Mouse (Mus musculus) CD4-positive helper T cell, adult 2 months (primary cell): Measurements from ENCODE around the gene Klf15.

Experiments used
- DNase-seq: peaks from one replicate; pipeline ENCODE4 v3.0.0-alpha.2; 2012; ENCODE audit warnings: low read depth, missing footprints, low spot score

Gene Klf15

GRCm38 (mm10) chr6:90462181-90462706 lies at the start of gene Klf15:
Gene Klf15 (plus strand): TSS chr6:90462576.
- no peak for DNase-seq

DNA sequence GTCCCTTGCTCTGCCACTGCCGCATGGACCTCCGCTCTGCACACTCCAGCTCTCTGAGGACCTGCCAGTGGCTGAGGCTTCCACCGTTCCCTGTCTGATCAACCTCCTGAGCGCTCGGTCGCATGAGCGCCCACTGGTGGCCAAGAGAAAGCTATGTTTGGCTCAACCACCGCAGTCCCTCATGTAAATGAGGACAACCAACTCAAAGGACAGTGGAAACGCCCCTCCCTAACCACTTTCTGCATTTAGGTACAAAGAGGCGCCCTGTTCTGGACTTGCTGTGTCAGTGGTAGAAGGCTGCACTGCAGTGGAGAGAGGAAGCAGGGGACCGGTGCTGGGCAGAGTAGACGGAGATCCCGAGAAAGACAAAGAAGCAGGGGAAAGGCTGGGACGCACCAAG lies 39.8 kb upstream of the Klf15 start:
- peak; percentile 70 for DNase-seq

- no peak for DNase-seq
Observed at GRCm38 (mm10) chr6:90425361-90425760, 37.0 kb upstream of the Klf15 start.

DNA sequence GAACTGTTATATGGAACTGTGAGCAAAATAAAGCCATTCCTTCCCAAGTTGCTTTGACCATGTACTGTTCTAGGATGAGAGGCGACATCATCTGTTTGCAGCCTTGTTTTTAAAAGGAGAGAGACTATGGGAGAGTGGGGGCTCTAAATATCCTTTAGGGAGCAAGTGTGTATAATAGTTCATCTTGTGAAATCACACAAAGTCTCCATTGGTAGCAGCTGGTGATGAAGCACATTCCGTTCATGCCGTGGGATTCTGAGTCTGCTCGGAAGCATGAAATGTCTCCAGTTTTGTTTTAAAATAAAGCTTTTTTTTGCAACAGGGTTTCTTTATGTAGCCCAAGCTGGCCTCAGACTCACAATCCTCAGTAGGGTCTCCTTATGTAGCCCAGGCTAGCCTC lies 36.4 kb upstream of the Klf15 start:
- no peak for DNase-seq

DNA sequence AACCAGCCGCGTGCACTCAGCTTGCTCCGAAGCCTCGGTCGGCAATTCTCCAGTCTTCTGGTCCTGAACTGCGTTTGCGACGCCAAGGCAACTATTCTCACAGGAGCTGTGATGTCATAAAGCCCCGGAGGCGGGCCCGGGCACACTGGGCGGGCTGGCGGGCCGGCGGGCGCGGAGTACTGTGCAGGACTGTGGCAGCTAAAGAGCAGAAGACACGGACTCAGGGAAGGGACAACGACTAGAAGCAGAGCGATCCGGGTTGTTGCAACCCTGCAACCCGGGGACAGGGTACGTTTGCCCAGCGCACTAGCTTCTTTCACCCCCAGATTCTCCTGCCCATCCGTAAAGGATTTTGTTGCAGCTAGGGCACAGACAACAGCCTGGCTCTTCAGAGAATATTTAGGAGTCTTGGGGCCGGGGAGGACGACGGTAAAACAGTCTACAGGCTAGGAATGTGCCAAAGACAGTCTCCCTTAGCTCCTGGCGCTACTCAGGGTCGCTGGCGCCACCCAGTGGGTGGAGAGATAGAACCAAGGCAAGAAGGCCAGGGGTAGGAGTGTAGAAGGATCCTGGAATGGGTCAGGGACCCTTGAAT lies 33.9 kb upstream of the Klf15 start, which contains the start of gene Cfap100:
Gene Cfap100, minus strand, starts transcription at position 418 of the 595 bp plus-strand sequence.
- DNase-seq, result no peak

- no peak for DNase-seq
Observed at GRCm38 (mm10) chr6:90429911-90430310, 32.5 kb upstream of the Klf15 start.

- DNase-seq, result no peak
Observed at GRCm38 (mm10) chr6:90431487-90431886, 30.9 kb upstream of the Klf15 start.

GRCm38 (mm10) chr6:90434687-90435086 lies 27.7 kb upstream of the Klf15 start:
- no peak for DNase-seq

GRCm38 (mm10) chr6:90435195-90435618 lies 27.2 kb upstream of the Klf15 start:
- peak; percentile 42 for DNase-seq

DNA sequence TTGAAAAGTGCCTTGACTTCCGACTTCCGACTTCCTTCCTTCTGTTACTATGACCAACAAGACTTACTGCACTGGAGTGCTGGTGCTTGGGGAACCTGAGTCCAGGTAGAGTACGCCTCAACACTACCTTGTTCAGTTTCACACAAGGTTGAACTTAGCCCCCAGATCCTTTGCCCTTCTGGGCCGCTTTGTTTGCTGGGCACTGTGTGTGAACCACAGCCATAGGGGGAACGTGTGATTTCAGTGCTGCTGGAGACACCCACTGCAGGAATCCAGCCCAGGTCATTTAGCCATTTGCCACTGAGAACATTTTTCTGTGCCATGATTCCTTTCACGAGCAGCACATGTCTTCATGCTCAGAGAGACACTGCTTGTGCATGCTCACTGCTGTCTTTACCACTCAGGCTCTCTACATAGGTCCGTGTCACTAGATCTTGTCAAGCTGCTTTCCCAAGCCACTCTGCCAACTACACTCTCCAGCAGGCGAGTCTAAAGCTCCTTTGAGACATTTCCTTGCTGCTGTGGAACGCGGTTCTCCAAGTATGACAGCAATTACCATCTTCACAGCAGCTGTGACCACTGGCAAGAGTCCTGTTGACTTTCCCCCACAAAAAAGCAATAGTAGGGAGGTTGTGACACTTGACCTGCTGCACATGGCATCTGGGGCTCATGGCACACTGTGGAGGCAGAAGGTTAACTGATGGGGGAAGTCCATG lies 26.0 kb upstream of the Klf15 start:
- no peak for DNase-seq

GRCm38 (mm10) chr6:90437041-90437440 lies 25.3 kb upstream of the Klf15 start:
- DNase-seq, result no peak

DNA sequence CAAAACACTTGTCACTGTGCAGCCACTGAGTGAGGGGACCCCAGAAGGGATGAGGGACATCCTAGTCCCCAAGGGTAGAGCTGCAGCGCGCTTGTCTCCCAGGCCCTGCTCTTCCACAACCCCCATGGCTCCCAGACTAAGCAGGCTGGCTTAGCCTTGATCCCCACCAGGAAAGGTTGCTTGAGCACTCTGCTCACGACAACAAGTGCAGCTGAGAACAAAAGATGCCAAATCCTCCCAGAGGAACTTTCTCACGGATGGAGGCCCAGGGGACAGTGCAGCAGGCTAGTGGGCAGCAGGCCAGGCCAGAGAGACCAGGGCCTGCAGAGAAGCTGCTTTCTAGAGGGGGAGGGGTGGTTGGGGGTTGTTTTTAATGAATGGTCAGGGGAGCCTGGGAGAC lies 15.5 kb upstream of the Klf15 start:
- DNase-seq, result no peak

- no peak for DNase-seq
Observed at GRCm38 (mm10) chr6:90450179-90450578, 12.2 kb upstream of the Klf15 start.

DNA sequence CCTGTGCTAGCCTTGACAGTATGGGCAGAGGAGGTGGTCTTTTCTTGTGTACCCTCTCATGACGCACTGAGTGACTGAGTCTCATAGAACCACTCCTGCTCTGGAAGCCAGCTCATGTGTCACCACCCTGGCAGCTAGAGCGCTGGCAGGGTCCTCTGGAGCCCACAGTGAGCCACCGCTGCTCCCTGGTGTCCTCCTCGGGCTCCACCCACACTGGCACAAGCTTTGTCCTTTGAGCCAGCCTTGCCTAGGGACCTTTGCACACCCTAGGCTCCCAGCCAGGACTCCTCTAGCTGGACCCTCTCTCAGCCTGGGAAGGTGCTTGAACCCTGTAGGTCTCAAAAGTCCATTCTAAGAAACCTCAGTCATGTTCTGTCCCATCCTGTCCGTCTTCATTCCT lies 11.7 kb upstream of the Klf15 start:
- no peak for DNase-seq

DNA sequence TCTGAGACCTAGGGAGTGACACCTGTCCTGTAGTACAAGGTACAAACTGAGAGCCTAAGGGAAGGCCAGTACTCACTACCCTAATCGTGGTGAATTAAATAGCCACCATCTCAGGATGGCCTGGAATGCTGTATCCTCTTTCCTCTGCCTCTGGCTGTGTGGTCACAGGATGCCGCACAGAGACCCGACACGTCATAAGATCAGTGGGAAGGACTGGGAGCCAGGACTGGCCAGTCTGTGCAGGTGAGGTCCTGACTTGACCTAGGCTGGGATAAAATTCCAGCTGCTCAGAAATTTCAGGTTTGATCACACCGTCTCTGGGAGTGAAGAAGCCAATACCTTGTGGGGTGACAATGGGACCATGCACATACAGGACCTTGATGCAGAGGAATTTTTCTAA lies 10.9 kb upstream of the Klf15 start:
- no peak for DNase-seq

DNA sequence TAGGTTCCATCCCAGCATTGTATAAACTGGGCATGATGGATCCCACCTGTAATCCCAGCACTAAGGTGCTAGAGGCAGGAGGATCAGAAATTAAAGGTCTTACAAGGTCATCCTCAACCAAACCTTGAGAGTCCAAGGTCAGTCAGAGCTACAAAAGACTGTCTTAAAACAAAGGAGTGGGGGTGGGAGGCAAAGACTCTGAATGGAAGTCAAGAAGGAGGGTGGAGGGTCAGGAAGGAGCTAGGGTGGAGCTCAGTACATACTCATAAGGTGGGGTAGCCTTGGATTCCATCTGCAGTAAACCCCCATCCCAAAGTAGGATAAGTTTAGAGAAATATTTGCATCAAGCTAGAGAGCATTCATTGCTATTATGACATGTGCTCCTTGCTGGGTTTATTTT lies 9.8 kb upstream of the Klf15 start:
- no peak for DNase-seq

- DNase-seq, result no peak
Observed at GRCm38 (mm10) chr6:90453751-90454150, 8.6 kb upstream of the Klf15 start.

GRCm38 (mm10) chr6:90457421-90457820 lies 5.0 kb upstream of the Klf15 start:
- no peak for DNase-seq

DNA sequence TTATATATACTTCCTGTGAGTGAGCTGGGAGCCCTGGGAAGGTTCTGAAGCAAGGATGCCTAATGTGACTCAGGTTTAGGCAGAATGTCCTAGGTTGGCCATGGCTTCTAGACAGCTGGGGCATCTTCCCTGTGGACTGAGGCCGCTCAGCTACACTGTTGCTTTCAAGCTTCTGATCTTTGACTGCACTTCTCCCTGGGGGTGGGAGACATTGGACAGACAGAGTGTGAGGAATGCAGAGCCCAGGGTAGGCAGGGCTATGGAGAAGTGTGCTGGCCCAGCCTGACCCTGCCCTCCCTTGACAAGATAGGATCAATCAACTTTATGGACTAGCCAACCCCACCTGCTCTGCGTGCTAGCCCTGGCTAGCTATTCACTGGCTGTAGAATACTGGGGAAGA lies 1.2 kb upstream of the Klf15 start:
- no peak for DNase-seq

DNA sequence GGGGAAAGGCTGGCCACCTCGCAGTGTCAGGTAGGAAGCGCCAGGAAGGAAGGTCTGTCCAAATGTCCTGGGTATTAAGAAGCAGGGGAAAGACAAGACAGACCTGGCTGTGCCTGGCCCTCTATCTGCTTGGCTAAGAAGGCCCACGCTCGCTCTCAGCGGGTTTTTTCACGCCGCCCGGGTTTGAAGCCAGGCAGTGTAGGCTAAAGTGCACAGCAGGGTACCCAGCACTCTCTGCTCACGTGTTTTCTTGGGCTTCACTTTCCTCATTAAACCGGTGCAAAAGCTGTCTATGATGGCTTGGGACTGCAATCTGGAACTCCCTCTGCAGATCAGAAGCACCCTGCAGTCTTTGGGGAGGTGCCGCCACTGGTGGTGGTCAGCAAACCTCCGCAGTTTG lies 605 bp upstream of the Klf15 start:
- DNase-seq, result no peak

- no peak for DNase-seq
Observed at GRCm38 (mm10) chr6:90462841-90463227, 458 bp downstream of the Klf15 start.

DNA sequence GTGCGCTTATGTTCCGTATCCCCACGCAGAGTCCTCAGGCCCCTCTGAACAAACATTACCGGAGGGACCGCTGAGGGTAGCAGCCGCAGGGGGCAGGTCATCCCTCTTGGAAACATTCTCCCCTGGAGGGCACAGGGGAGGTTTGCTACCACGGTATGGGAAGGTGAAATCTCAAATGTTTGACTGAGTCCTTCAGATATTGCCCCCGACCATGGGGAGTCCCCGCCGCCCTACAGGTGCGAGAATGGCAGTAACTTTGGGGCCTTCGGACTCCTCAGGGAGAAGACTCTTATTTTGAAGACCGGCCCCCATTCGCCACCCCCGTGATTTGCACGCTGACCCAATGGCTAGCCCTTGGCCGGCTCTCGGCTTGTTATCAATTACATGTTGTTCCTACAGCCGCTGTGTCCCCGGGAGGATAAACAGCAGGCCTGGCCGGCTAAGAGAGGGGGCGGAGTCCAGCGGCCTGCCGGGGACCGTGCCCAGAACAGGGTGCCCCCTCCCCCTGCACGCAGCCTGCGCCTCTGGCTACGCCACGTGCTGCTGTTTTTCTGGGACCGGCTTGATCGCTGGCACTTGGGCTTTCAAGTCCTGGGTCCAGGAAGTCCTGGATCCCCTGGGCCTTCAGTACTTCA lies 969 bp downstream of the Klf15 start:
- DNase-seq, result no peak
